Mouse (Mus musculus) midbrain, embryonic 12.5 days (tissue): ENCODE data around the gene Phb. TPM values are rescaled to one million over a fixed set of nuclear protein-coding genes. Genes with fewer than 3 reads are reported as not detected.
A peak's percentile ranks its signal among the peaks of the same experiment; 100 is the strongest.

Source experiments
- ATAC-seq: fragments of 200-750 bp; cut with Nextera tagmentation; 2 replicates; pipeline ENCODE4 v1.8.0; 2017; ENCODE audit warnings: low read depth, moderate TSS enrichment, moderate library complexity; ENCODE audit not compliant: low FRiP score
- H3K27ac ChIP-seq: fragments of 300-500 bp; sonication (generic); replicated peaks from 2 replicates; pipeline ENCODE4 v1.5.1; 2016; ENCODE audit warnings: mild to moderate bottlenecking
- H3K27me3 ChIP-seq: fragments of 300-500 bp; sonication (generic); 2 replicates; pipeline ENCODE4 v1.6.1; 2016; ENCODE audit warnings: mild to moderate bottlenecking
- H3K36me3 ChIP-seq: fragments of 300-500 bp; sonication (generic); 2 replicates; pipeline ENCODE4 v1.6.1; 2016
- H3K4me1 ChIP-seq: fragments of 300-500 bp; sonication (generic); 2 replicates; pipeline ENCODE4 v1.6.1; 2016
- H3K4me2 ChIP-seq: fragments of 300-500 bp; sonication (generic); replicated peaks from 2 replicates; pipeline ENCODE4 v1.6.1; 2016; ENCODE audit warnings: mild to moderate bottlenecking, moderate library complexity
- H3K4me3 ChIP-seq: fragments of 300-500 bp; sonication (generic); 2 replicates; pipeline ENCODE4 v1.5.1; 2016; ENCODE audit warnings: mild to moderate bottlenecking
- H3K9ac ChIP-seq: fragments of 300-500 bp; sonication (generic); replicated peaks from 2 replicates; pipeline ENCODE4 v1.6.1; 2016; ENCODE audit warnings: mild to moderate bottlenecking, moderate library complexity
- H3K9me3 ChIP-seq: fragments of 300-500 bp; sonication (generic); 2 replicates; pipeline ENCODE4 v1.6.1; 2016; ENCODE audit warnings: mild to moderate bottlenecking
- WGBS: fragments of 180-500 bp; shearing (Covaris S2); methylation state at CpG from one replicate; pipeline ENCODE4 v1.1.7; 2016; 5-methylcytosine and 5-hydroxymethylcytosine counted together
- polyA plus RNA-seq: library from polyadenylated mRNA; unstranded; fragments of >200 nt; fragmentation: Nextera tagmentation; extraction: Ambion mirVana; gene quantifications from 2 replicates; pipeline ENCODE4 v1.2.1, GENCODE M21; 2016

Gene Phb
- 175 and 176 TPM in 2 replicates for polyA plus RNA-seq

GRCm38 (mm10) chr11:95666529-95667149 is at the start of gene Phb:
Gene Phb (plus strand): TSS chr11:95666957.
- WGBS, result 2% methylated on average over 25 of the region's 25 CpGs
- ATAC-seq, result peak; percentile 97
- peak within 1 kb of the TSS; percentile 67 for H3K9ac ChIP-seq

GRCm38 (mm10) chr11:95617785-95618465 is 48.8 kb upstream of the Phb start:
- 67% methylated on average over 19 of the region's 19 CpGs for WGBS
- H3K36me3 ChIP-seq, result no peaks in the 10 kb centered on the region
- ATAC-seq, result no peak
- H3K4me3 ChIP-seq, result no peak overlapping the region
- H3K9ac ChIP-seq, result no peak overlapping the region
- no peak overlapping the region for H3K27ac ChIP-seq
- 0 out of 2 replicates have a peak, but pooled peaks cover 6% of the 10 kb centered on the region for H3K4me1 ChIP-seq
- no peaks in the 10 kb centered on the region for H3K9me3 ChIP-seq
- no peak overlapping the region for H3K4me2 ChIP-seq
- peaks cover 29% of the 10 kb centered on the region for H3K27me3 ChIP-seq

More at GRCm38 (mm10) chr11:95666529-95667149, at the start of gene Phb:
- peak within 1 kb of the TSS; percentile 98 for H3K4me2 ChIP-seq
- H3K9me3 ChIP-seq, result no peaks in the 10 kb centered on the region
- H3K4me1 ChIP-seq, result peaks cover 13% of the 10 kb centered on the region
- no peaks in the 10 kb centered on the region for H3K27me3 ChIP-seq
- peaks cover 24% of the 10 kb centered on the region for H3K36me3 ChIP-seq
- H3K27ac ChIP-seq, result no peak within 1 kb of the TSS
- H3K4me3 ChIP-seq, result peak within 1 kb of the TSS; percentile 66

- Histone ChIP-seq H3K9me3 (no peaks in the 10 kb centered on the region), H3K4me3 (no peak overlapping the region), H3K4me2 (no peak overlapping the region), H3K27me3 (peaks cover 32% of the 10 kb centered on the region), H3K4me1 (0 out of 2 replicates have a peak, but pooled peaks cover 6% of the 10 kb centered on the region), H3K27ac (no peak overlapping the region), H3K9ac (no peak overlapping the region), H3K36me3 (no peaks in the 10 kb centered on the region)
- ATAC-seq, result no peak
- WGBS, result 72% methylated on average over 3 of the region's 3 CpGs
Observed at GRCm38 (mm10) chr11:95619081-95619480, 47.7 kb upstream of the Phb start.

- Histone ChIP-seq H3K9ac (no peak overlapping the region), H3K4me1 (0 out of 2 replicates have a peak, but pooled peaks cover 6% of the 10 kb centered on the region), H3K36me3 (no peaks in the 10 kb centered on the region), H3K4me3 (no peak overlapping the region), H3K27me3 (peaks cover 32% of the 10 kb centered on the region), H3K9me3 (no peaks in the 10 kb centered on the region), H3K27ac (no peak overlapping the region), H3K4me2 (no peak overlapping the region)
- no peak for ATAC-seq
- 85% methylated on average over 5 of the region's 5 CpGs for WGBS
Observed at GRCm38 (mm10) chr11:95619886-95620444, 46.8 kb upstream of the Phb start.

GRCm38 (mm10) chr11:95621010-95621409 is 45.7 kb upstream of the Phb start:
- no peaks in the 10 kb centered on the region for H3K9me3 ChIP-seq
- H3K4me2 ChIP-seq, result no peak overlapping the region
- H3K9ac ChIP-seq, result no peak overlapping the region
- H3K27ac ChIP-seq, result no peak overlapping the region
- no peak overlapping the region for H3K4me3 ChIP-seq
- WGBS, result 63% methylated on average over 4 of the region's 4 CpGs
- no peak for ATAC-seq
- 0 out of 2 replicates have a peak, but pooled peaks cover 6% of the 10 kb centered on the region for H3K4me1 ChIP-seq
- H3K36me3 ChIP-seq, result no peaks in the 10 kb centered on the region
- H3K27me3 ChIP-seq, result peaks cover 33% of the 10 kb centered on the region

- H3K27ac ChIP-seq, result no peak overlapping the region
- 0 out of 2 replicates have a peak, but pooled peaks cover 6% of the 10 kb centered on the region for H3K4me1 ChIP-seq
- no peak overlapping the region for H3K4me3 ChIP-seq
- 25% methylated on average over 9 of the region's 9 CpGs for WGBS
- H3K4me2 ChIP-seq, result no peak overlapping the region
- no peak for ATAC-seq
- no peaks in the 10 kb centered on the region for H3K9me3 ChIP-seq
- no peak overlapping the region for H3K9ac ChIP-seq
- no peaks in the 10 kb centered on the region for H3K36me3 ChIP-seq
- peaks cover 36% of the 10 kb centered on the region for H3K27me3 ChIP-seq
Observed at GRCm38 (mm10) chr11:95621541-95622130, 45.1 kb upstream of the Phb start.

GRCm38 (mm10) chr11:95622426-95622825 is 44.3 kb upstream of the Phb start:
- Histone ChIP-seq H3K9ac (no peak overlapping the region), H3K4me2 (no peak overlapping the region), H3K4me3 (no peak overlapping the region), H3K9me3 (no peaks in the 10 kb centered on the region), H3K27ac (no peak overlapping the region), H3K4me1 (0 out of 2 replicates have a peak, but pooled peaks cover 6% of the 10 kb centered on the region), H3K27me3 (peaks cover 40% of the 10 kb centered on the region), H3K36me3 (no peaks in the 10 kb centered on the region)
- 29% methylated on average over 8 of the region's 8 CpGs for WGBS
- no peak for ATAC-seq

GRCm38 (mm10) chr11:95630558-95630957 is 36.2 kb upstream of the Phb start:
- Histone ChIP-seq H3K9me3 (no peaks in the 10 kb centered on the region), H3K4me1 (peaks cover 19% of the 10 kb centered on the region), H3K9ac (no peak overlapping the region), H3K27me3 (peaks cover 17% of the 10 kb centered on the region; the same call in 1 of the 2 replicates), H3K4me2 (no peak overlapping the region), H3K4me3 (no peak overlapping the region), H3K36me3 (no peaks in the 10 kb centered on the region), H3K27ac (no peak overlapping the region)
- no peak for ATAC-seq
- 90% methylated on average over 6 of the region's 6 CpGs for WGBS

GRCm38 (mm10) chr11:95631301-95631700 is 35.5 kb upstream of the Phb start:
- 80% methylated on average over 4 of the region's 4 CpGs for WGBS
- no peak overlapping the region for H3K4me3 ChIP-seq
- peaks cover 19% of the 10 kb centered on the region for H3K4me1 ChIP-seq
- no peak overlapping the region for H3K9ac ChIP-seq
- no peaks in the 10 kb centered on the region for H3K9me3 ChIP-seq
- H3K36me3 ChIP-seq, result no peaks in the 10 kb centered on the region
- no peak for ATAC-seq
- H3K4me2 ChIP-seq, result no peak overlapping the region
- H3K27me3 ChIP-seq, result peaks cover 16% of the 10 kb centered on the region; the same call in 1 of the 2 replicates
- H3K27ac ChIP-seq, result no peak overlapping the region

- no peak overlapping the region for H3K9ac ChIP-seq
- peaks cover 19% of the 10 kb centered on the region for H3K4me1 ChIP-seq
- H3K27ac ChIP-seq, result no peak overlapping the region
- H3K27me3 ChIP-seq, result peaks cover 8% of the 10 kb centered on the region; the same call in 1 of the 2 replicates
- H3K4me2 ChIP-seq, result no peak overlapping the region
- H3K4me3 ChIP-seq, result no peak overlapping the region
- WGBS, result 50% methylated on average over 6 of the region's 6 CpGs
- no peaks in the 10 kb centered on the region for H3K36me3 ChIP-seq
- no peak for ATAC-seq
- H3K9me3 ChIP-seq, result no peaks in the 10 kb centered on the region
Observed at GRCm38 (mm10) chr11:95632474-95632873, 34.3 kb upstream of the Phb start.

GRCm38 (mm10) chr11:95633512-95634000 is 33.2 kb upstream of the Phb start:
- Histone ChIP-seq H3K9ac (no peak overlapping the region), H3K27ac (no peak overlapping the region), H3K4me1 (peaks cover 19% of the 10 kb centered on the region), H3K36me3 (no peaks in the 10 kb centered on the region), H3K27me3 (peaks cover 2% of the 10 kb centered on the region; the same call in 1 of the 2 replicates), H3K4me2 (no peak overlapping the region), H3K9me3 (no peaks in the 10 kb centered on the region), H3K4me3 (no peak overlapping the region)
- ATAC-seq, result no peak
- 50% methylated on average over 2 of the region's 2 CpGs for WGBS
